Mouse (Mus musculus) testis, adult 10 weeks (tissue): ENCODE data around the gene Kank2. TPM values are rescaled to one million over a fixed set of nuclear protein-coding genes. Genes with fewer than 3 reads are reported as not detected.

ENCODE experiments used
- polyA plus RNA-seq: library from polyadenylated mRNA; stranded (reverse); fragments of 350-450 nt; fragmentation: Illumina TruSeq; extraction: RNeasy Lipid Tissue Mini Kit (QIAGEN cat#74804); gene quantifications from one replicate; pipeline ENCODE4 v1.2.3, GENCODE M21; 2014; ENCODE audit warnings: low read depth, low replicate concordance

Gene Kank2
- polyA plus RNA-seq = 2.3 TPM

GRCm38 (mm10) chr9:21798345-21799009 is at the start of gene Kank2:
Gene Kank2, minus strand, starts transcription at chr9:21798744.

DNA sequence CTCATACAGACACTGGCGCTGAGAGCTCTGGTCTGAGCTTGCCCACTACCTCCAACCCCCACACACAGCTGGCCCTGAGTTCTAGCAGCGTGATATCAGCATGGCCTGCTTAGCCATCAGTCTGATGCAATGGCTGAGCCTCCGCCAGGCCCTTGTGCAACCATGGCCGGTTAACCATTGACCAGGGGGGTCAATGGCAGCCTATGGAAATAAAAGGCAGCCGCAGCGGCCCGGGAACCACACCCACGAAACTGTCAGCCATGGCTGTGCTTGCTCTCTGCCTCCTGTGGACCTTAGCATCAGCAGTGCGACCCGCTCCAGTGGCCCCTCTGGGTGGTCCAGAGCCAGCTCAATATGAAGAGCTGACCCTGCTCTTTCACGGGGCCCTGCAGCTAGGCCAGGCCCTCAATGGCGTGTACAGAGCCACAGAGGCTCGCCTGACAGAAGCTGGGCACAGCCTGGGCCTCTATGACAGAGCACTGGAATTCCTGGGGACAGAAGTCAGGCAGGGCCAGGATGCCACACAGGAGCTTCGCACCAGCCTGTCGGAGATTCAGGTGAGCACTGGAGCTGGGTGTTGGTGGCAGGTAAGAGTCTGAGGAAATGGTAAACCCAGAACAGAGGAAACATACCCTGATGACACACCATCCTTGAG is 36.8 kb upstream of the Kank2 start, which contains the start of gene Angptl8:
Angptl8 (plus strand) TSS at position 253 of the 655 bp plus-strand sequence.

DNA sequence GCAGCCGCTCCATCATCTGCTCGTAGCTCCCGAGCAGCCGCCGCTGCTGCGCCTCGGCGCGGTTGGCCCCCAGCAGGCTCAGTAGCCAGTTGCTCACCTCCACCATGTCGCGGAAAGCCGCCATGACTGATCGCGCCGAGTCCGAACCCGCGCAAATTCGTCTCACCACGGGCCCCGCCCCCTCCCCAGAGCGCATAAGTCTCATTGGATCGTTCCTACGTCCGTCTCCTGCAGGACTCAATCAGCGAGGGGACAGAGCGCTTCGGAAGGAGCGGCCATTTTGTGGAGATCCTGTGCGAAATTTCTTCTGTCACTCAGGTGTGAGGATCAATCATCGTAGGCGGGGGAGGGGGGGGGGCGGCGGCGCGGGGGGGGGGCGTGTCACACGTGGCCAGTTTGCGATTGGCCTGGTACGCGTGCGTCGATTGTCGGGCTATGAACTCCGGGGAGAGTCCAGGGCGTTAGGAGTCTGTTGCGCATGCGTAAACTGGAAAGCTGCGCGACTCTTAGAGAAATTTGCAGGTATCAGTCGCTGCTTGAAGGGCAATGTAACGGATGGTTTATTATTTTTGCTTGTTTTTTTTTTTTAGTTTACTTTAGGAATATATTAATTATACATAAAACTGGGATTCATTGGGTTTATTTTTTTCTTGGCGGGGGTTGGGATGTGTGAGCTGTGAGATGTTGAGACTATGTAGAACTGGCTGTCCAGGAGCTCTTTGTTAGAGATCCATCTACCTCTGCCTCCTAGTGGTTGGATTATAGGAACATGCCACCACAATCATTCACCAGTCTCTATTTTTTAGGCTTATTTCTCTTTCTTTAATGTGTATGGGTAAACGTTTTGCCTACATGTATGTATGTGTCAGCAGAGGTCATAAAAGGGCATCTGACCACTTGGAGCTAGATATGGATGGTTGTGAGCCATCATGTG is 38.1 kb downstream of the Kank2 start, which contains the start of gene Spc24:
Spc24 (minus strand) TSS at position 149 of the 934 bp plus-strand sequence.

DNA sequence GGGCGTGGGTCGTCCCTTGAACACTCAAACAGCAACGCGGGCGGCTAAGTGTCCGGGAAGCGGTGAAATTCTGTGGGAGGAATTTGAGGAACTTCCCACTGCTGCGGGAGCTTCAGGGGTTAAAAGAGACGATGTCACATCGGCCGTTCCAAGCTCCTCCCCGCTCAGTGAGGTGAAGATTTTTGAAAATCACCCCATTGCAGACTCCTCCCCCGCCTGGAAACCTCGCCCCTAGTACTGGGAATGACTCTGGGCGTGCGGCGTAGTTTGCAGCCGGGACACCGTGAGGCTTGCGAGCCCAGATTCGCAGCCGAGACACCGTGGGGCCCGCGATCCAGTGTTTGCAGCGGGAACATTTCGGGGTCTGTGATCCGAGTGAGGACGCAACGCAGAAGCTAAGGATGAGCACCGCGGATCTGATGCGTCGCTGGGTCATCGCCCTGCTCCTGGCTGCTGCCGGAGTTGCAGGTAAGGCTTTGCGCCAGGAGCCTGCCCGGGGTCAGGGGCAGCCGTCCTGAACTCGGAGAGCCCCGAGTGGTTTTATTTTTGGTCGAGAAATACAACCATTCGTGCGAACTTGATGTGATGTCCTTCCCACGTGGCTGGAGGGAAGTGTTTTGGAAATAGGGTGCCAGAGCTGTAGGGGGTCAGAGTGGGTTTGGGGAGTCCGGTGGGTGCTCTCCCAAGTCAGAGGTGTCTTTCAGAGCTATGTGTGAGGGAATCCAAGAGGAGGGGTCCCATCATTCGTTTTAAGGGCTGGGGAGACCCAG is 75.0 kb downstream of the Kank2 start, which contains the start of gene Ldlr:
Ldlr (plus strand) TSS at position 107 of the 770 bp plus-strand sequence.

Other genes with a start within 250 kb of the Kank2 start
- gene Timm29, start 206.0 kb downstream of the Kank2 start, polyA plus RNA-seq = 20.8 TPM
- gene Yipf2, start 205.9 kb downstream of the Kank2 start, polyA plus RNA-seq = 6.5 TPM
- 8.3 TPM for gene Smarca4, start 182.6 kb downstream of the Kank2 start, polyA plus RNA-seq
- gene Ldlr, start 75.3 kb downstream of the Kank2 start, polyA plus RNA-seq = 1.1 TPM
- gene Spc24, start 38.4 kb downstream of the Kank2 start, polyA plus RNA-seq = 4.0 TPM
- gene Angptl8, start 36.8 kb upstream of the Kank2 start, polyA plus RNA-seq = not detected
- gene Dock6, start 53.9 kb upstream of the Kank2 start, polyA plus RNA-seq = 3.1 TPM
- gene Rab3d, start 119.4 kb upstream of the Kank2 start, polyA plus RNA-seq = 1.1 TPM
- 12.3 TPM for gene Ccdc159, start 128.7 kb upstream of the Kank2 start, polyA plus RNA-seq
- 4.8 TPM for gene Tmem205, start 128.8 kb upstream of the Kank2 start, polyA plus RNA-seq
- 1.8 TPM for gene Plppr2, start 138.3 kb upstream of the Kank2 start, polyA plus RNA-seq
- 3.8 TPM for gene Swsap1, start 157.0 kb upstream of the Kank2 start, polyA plus RNA-seq
- not detected for gene Epor, start 164.8 kb upstream of the Kank2 start, polyA plus RNA-seq
- gene Rgl3, start 190.7 kb upstream of the Kank2 start, polyA plus RNA-seq = 0.29 TPM
- gene Ccdc151, start 203.9 kb upstream of the Kank2 start, polyA plus RNA-seq = 10.7 TPM
- 4.6 TPM for gene Prkcsh, start 204.1 kb upstream of the Kank2 start, polyA plus RNA-seq